Mouse (Mus musculus) E14TG2a.4 (cell line): ENCODE data around the gene Asic4.

Experiments
- H3K27me3 ChIP-seq: 2 replicates; pipeline ENCODE4 v1.6.1; 2014; ENCODE audit warnings: low read length, control low read depth; ENCODE audit not compliant: insufficient read depth
- H3K36me3 ChIP-seq: 2 replicates; pipeline ENCODE4 v1.6.1; 2014; ENCODE audit warnings: low read length, control low read depth; ENCODE audit not compliant: insufficient read depth
- H3K4me1 ChIP-seq: replicated peaks from 2 replicates; pipeline ENCODE4 v1.6.1; 2014; ENCODE audit warnings: low read depth, low read length, control low read depth
- H3K4me3 ChIP-seq: replicated peaks from 2 replicates; pipeline ENCODE4 v1.5.1; 2014; ENCODE audit warnings: mild to moderate bottlenecking, low read length
- H3K9me3 ChIP-seq: 2 replicates; pipeline ENCODE4 v1.6.1; 2014; ENCODE audit warnings: low read length, control low read depth
- CTCF ChIP-seq: conservative IDR thresholded peaks from 2 replicates; pipeline ENCODE4 v1.5.1; 2014; ENCODE audit warnings: low read length
- NANOG ChIP-seq: IDR thresholded peaks from 2 replicates; pipeline ENCODE4 v1.6.1; 2014; ENCODE audit warnings: borderline replicate concordance, low read length, mixed read lengths
- POU5F1 ChIP-seq: IDR thresholded peaks from 2 replicates; pipeline ENCODE4 v1.6.1; 2014; ENCODE audit warnings: low read length, borderline replicate concordance

Gene Asic4

DNA sequence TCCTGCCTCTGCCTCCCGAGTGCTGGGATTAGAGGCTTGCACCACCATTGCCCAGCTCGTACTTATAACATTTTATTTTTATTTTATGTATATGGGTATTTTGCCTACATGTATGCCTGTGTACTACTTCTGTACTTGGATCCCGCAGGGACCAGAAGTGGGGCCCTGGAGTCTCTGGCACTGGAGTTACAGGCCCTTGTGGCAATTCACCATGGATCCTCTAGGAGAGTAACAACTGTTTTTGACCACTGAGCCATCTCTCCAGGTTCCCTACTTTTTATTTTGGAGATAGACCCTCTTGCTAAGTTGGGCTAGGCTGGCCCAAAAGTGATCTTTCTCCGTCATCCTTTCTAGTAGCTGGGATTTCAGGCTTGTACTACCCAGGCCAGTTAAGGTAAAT, 68.2 kb downstream of the Asic4 start:
- Histone ChIP-seq H3K27me3 (no peaks in the 10 kb centered on the region), H3K4me1 (peaks cover 71% of the 10 kb centered on the region), H3K36me3 (no peaks in the 10 kb centered on the region), H3K4me3 (0 out of 2 replicates have a peak overlapping the region, but pooled peaks have one; percentile 13), H3K9me3 (no peaks in the 10 kb centered on the region)
- TF ChIP-seq POU5F1: no peak
- no peak for TF ChIP-seq NANOG
- TF ChIP-seq CTCF: 0 out of 2 replicates have a peak, but pooled peaks have one; percentile 5

GRCm38 (mm10) chr1:75519576-75519975, 69.3 kb downstream of the Asic4 start:
- Histone ChIP-seq H3K36me3 (peaks cover 2% of the 10 kb centered on the region), H3K27me3 (no peaks in the 10 kb centered on the region)
- TF ChIP-seq POU5F1 (no peak), CTCF (no peak), NANOG (no peak)

DNA sequence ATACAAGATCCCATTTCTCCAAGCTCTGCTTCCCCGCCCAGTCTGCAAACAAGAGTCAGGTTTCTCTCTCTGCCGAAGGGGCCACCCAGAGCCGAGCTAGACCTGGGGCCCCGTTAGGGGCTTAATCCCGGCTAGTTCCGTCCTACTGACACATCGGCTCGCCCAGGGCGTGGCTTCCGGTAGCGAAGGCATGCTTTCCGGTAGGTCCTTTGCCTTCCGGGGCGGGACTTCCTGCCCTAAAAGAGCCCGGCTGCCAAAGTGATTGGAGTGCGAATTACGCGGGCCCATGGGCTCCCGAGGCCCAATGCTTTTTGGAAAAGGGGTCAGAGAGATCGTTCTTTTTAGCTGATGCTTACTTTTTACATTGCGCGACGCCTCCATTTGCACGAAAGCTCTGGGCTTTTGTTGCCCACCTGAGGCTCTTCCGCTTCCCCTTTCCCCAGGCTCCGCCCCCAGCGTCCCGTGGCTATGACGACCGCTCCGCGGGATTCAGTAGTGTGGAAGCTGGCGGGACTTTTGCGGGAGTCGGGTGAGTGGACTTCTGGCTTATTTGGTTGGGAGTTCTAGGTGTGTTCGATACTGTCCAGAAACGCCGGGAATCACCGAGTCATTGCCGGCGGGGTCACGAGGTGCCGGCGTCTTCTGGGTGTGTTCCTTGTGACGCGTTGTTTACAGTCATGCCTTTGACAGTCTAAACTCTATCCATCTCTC, 71.2 kb downstream of the Asic4 start, which contains the start of gene Stk11ip:
Gene Stk11ip (plus strand): TSS at position 209 of the 711 bp plus-strand sequence.
- H3K4me1 ChIP-seq: peaks cover 55% of the 10 kb centered on the region
- H3K9me3 ChIP-seq: no peaks in the 10 kb centered on the region
- peak within 1 kb of the TSS; percentile 90 for H3K4me3 ChIP-seq
- peaks cover 21% of the 10 kb centered on the region for H3K36me3 ChIP-seq
- no peaks in the 10 kb centered on the region for H3K27me3 ChIP-seq
- no peak for TF ChIP-seq POU5F1
- TF ChIP-seq CTCF: no peak
- TF ChIP-seq NANOG: no peak

More at GRCm38 (mm10) chr1:75519576-75519975, 69.3 kb downstream of the Asic4 start:
- no peaks in the 10 kb centered on the region for H3K9me3 ChIP-seq
- H3K4me3 ChIP-seq: no peak overlapping the region
- peaks cover 69% of the 10 kb centered on the region for H3K4me1 ChIP-seq
